Mouse (Mus musculus): ENCODE data around the gene Zfp617. TPM values are rescaled to one million over a fixed set of nuclear protein-coding genes. Genes with fewer than 3 reads are reported as not detected.
"Not testable (repeated sequence)": the region's sequence is repeated elsewhere in the genome, so short reads cannot be mapped to it uniquely, and the experiment has no call there.

The Zfp617 gene
- polyA plus RNA-seq, 1 experiment from 2014 or later: 7.6 TPM

DNA sequence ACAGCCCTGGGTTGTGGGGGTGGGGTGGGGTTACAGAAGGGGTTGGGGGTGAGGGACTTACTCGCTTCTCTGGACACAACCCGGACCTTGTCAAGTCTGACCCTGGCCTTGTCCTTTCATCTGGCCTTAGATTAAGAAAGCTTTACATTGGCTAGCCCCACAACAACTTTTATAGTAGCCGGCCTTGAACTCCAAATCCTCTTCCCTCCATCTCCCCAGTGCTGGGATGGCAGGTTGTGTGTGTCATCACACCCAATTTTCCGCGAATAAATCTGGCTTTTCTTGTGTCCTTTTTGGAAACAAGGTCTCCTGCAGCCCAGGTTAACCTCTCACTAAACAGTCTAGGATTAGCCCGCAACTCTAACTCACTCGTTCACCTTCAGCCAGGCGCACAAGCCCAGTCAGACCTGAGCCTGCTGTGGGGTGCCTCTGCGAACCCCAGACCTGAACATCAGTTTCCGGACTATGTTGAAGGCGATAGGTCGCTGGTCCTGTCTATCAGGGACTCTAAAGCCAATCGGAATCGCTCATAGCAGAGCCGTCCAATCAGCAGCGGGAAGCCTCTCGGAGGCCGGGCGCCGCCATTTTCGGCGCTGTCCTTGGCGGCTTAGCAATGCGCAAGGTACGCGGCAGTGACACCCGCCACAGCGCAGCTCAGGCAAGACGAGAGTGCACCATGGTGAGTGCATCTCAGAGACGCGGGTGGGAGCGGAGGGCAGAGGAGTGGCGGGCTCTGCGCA, 42.2 kb downstream of the Zfp617 start, which contains the start of gene Zfp961:
Gene Zfp961, plus strand, starts transcription at position 557 of the 740 bp plus-strand sequence.
- Histone ChIP-seq H3K27me3 (ENCODE audit: control insufficient read depth, insufficient read depth, low read depth, low read length) (no peaks in the 10 kb centered on the region), H3K9ac (ENCODE audit: low read depth, low read length) (peak within 1 kb of the TSS; percentile 89), H3K9me3 (replicated peaks; ENCODE audit: control insufficient read depth, low read length) (no peaks in the 10 kb centered on the region), H3K4me3 (ENCODE audit: low read depth, low read length) (peak within 1 kb of the TSS; percentile 88), H3K27ac (ENCODE audit: low read length) (peak within 1 kb of the TSS; percentile 77), H3K4me2 (ENCODE audit: low read depth, low read length) (peak within 1 kb of the TSS; percentile 86), H3K36me3 (ENCODE audit: control insufficient read depth, insufficient read depth) (peaks cover 3% of the 10 kb centered on the region; the same call in 1 of the 2 replicates), H3K4me1 (ENCODE audit: control insufficient read depth, low read depth, low read length) (peaks cover 13% of the 10 kb centered on the region)
- WGBS (ENCODE audit: insufficient replicate concordance): 4% methylated on average over 34 of the region's 34 CpGs
- ATAC-seq (ENCODE audit: low read depth): peak; percentile 100

DNA sequence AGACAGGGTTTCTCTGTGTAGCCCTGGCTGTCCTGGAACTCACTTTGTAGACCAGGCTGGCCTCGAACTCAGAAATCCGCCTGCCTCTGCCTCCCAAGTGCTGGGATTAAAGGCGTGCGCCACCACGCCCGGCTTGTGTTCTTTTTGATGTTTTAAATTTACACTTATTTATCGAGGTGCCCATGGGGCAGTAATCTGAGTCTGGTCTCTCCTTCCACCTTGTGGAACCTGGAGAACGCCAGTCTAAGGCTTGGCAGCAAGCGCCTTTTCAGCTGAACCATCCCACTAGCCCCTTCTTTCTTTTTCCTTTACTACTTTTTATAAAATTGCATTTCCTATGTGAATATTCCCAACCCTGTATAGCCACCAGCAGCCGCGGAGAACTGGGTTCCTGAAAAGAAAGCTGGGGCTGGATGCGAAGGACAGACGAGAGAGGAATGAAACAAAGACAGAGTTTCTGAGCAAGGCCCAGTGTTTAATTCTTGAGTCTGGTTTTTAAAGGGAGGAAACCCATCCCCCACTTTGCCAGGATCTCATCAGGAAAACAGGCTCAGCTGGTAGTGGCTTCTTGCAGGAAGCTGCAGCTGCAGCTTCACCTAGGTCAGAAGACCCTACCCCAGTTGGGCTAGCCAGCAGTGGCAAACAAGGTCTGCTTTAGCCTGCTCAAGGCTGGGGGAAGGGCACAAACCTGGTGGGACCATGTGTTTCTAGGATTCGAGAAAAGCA, 43.2 kb downstream of the Zfp617 start:
- Histone ChIP-seq H3K4me2 (ENCODE audit: low read depth, low read length) (peak overlapping the region; percentile 71), H3K4me1 (ENCODE audit: control insufficient read depth, low read depth, low read length) (peaks cover 13% of the 10 kb centered on the region), H3K27ac (ENCODE audit: low read length) (no peak overlapping the region), H3K9me3 (replicated peaks; ENCODE audit: control insufficient read depth, low read length) (no peaks in the 10 kb centered on the region), H3K27me3 (ENCODE audit: control insufficient read depth, insufficient read depth, low read depth, low read length) (no peaks in the 10 kb centered on the region), H3K36me3 (ENCODE audit: control insufficient read depth, insufficient read depth) (peaks cover 3% of the 10 kb centered on the region; the same call in 1 of the 2 replicates), H3K9ac (ENCODE audit: low read depth, low read length) (peak overlapping the region; percentile 89), H3K4me3 (ENCODE audit: low read depth, low read length) (peak overlapping the region; percentile 88)
- ATAC-seq (ENCODE audit: low read depth): no peak
- WGBS (ENCODE audit: insufficient replicate concordance): 18% methylated on average over 13 of the region's 14 CpGs

DNA sequence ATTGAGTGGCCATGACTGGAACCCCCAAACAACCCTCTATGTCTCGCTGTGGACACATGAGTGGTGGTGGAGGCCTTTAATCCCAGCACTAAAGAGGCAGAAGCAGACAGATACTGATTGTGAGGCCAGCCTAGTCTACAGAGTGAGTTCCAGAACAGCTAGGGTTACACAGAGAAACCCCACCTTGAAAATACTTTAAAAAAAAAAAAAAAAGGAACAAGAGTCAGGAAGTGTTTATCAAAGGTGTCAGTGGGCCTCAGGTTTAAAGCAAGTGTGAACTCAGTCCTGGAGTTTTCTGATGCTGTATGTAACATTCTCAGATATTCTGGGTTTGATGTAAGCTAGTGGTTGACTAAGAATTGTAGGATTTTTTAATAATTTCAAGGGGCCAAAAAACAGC, 44.1 kb downstream of the Zfp617 start:
- no peak overlapping the region for H3K9ac ChIP-seq (ENCODE audit: low read depth, low read length)
- H3K4me3 ChIP-seq (ENCODE audit: low read depth, low read length): no peak overlapping the region
- H3K27ac ChIP-seq (ENCODE audit: low read length): no peak overlapping the region
- 87% methylated on average over 1 of the region's 1 CpGs for WGBS (ENCODE audit: insufficient replicate concordance)
- H3K36me3 ChIP-seq (ENCODE audit: control insufficient read depth, insufficient read depth): peaks cover 3% of the 10 kb centered on the region; the same call in 1 of the 2 replicates
- no peaks in the 10 kb centered on the region for H3K9me3 ChIP-seq (replicated peaks; ENCODE audit: control insufficient read depth, low read length)
- H3K4me1 ChIP-seq (ENCODE audit: control insufficient read depth, low read depth, low read length): peaks cover 13% of the 10 kb centered on the region
- 0 out of 2 replicates have a peak overlapping the region, but pooled peaks have one; percentile 71 for H3K4me2 ChIP-seq (ENCODE audit: low read depth, low read length)
- H3K27me3 ChIP-seq (ENCODE audit: control insufficient read depth, insufficient read depth, low read depth, low read length): no peaks in the 10 kb centered on the region
- no peak for ATAC-seq (ENCODE audit: low read depth)

DNA sequence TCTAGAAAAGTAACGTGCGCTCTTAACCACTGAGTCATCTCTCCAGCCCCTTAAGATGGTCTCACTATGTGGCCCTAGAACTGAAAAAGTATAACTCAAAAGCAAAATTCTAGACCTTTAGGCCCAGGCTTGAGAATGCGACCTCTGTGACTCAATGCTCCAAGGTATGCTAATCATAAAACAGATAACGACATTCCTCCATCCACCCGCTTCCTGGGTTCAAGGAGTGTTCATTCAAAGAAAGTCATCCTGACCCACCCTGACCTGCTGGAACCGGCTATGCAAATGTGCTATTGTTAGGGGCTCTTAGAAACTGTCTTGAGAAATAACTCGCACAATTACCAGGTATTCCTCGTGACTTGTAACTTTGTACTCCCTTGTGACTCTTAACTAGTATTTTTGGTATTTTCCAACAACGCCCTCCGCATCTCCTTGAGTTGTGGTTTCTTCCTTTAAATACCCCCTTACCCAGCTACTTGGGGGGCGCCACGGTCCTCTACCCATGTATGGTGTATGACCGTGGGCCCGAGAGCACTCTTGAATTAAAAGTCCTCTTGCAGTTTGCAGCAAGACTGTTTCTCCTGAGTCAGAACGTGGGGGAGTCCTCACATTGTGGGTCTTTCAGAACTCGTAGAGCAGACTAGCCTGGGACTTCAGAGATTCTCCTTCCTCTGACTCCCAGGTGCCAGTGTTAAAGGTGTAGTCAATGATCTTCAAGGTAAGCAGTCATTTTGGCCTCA, 44.7 kb downstream of the Zfp617 start:
- 87% methylated on average over 16 of the region's 16 CpGs for WGBS (ENCODE audit: insufficient replicate concordance)
- peaks cover 13% of the 10 kb centered on the region for H3K4me1 ChIP-seq (ENCODE audit: control insufficient read depth, low read depth, low read length)

DNA sequence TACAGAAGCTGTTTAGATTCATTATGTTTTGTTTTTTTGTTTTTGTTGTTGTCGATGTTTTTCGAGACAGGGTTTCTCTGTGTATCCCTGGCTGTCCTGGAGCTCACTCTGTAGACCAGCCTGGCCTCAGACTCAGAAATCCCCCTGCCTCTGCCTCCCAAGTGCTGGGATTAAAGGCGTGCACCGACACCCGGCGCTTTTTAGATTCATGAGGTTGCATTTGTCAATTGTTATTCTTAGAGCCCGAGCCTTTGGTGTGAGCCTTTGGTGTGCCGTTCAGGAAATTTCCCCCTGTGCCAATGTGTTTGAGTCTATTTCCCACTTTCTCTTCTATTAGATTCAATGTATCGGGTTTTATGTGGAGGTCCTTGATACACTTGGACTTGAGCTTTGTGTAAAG, 46.2 kb downstream of the Zfp617 start:
- Histone ChIP-seq H3K4me2 (ENCODE audit: low read depth, low read length) (no peak overlapping the region), H3K27ac (ENCODE audit: low read length) (no peak overlapping the region), H3K4me3 (ENCODE audit: low read depth, low read length) (no peak overlapping the region), H3K9ac (ENCODE audit: low read depth, low read length) (no peak overlapping the region), H3K4me1 (ENCODE audit: control insufficient read depth, low read depth, low read length) (peaks cover 13% of the 10 kb centered on the region), H3K36me3 (ENCODE audit: control insufficient read depth, insufficient read depth) (peaks cover 3% of the 10 kb centered on the region; the same call in 1 of the 2 replicates), H3K9me3 (replicated peaks; ENCODE audit: control insufficient read depth, low read length) (no peaks in the 10 kb centered on the region), H3K27me3 (ENCODE audit: control insufficient read depth, insufficient read depth, low read depth, low read length) (no peaks in the 10 kb centered on the region)
- WGBS (ENCODE audit: insufficient replicate concordance): 85% methylated on average over 9 of the region's 9 CpGs
- ATAC-seq (ENCODE audit: low read depth): no peak

More for the DNA sequence above, 44.7 kb downstream of the Zfp617 start:
- not testable (repeated sequence) for H3K27ac ChIP-seq (ENCODE audit: low read length); H3K4me2 ChIP-seq (ENCODE audit: low read depth, low read length); H3K9ac ChIP-seq (ENCODE audit: low read depth, low read length); H3K36me3 ChIP-seq (ENCODE audit: control insufficient read depth, insufficient read depth); H3K4me3 ChIP-seq (ENCODE audit: low read depth, low read length); ATAC-seq (ENCODE audit: low read depth); H3K9me3 ChIP-seq (replicated peaks; ENCODE audit: control insufficient read depth, low read length); H3K27me3 ChIP-seq (ENCODE audit: control insufficient read depth, insufficient read depth, low read depth, low read length)

DNA sequence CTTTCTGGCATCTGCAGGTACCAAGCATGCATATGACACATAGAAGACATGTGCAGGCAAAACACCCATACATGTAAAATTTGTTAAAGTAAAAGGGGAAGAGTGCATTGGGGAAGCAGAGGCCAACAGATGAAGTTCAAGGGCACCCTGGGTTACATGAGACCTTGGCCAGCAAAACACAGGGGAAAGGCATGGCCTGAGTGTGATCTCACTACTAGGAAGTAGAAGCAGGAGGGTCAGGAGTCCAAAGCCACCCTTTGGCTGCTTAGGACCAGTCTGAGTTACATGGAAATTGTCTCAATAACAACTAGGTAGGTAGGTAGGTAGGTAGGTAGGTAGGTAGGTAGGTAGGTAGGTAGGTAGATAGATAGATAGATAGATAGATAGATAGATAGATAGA, 52.0 kb downstream of the Zfp617 start:
- Histone ChIP-seq H3K27ac (ENCODE audit: low read length) (no peak overlapping the region), H3K4me2 (ENCODE audit: low read depth, low read length) (no peak overlapping the region), H3K4me1 (ENCODE audit: control insufficient read depth, low read depth, low read length) (no peaks in the 10 kb centered on the region), H3K27me3 (ENCODE audit: control insufficient read depth, insufficient read depth, low read depth, low read length) (no peaks in the 10 kb centered on the region), H3K9me3 (replicated peaks; ENCODE audit: control insufficient read depth, low read length) (no peaks in the 10 kb centered on the region), H3K4me3 (ENCODE audit: low read depth, low read length) (no peak overlapping the region), H3K9ac (ENCODE audit: low read depth, low read length) (no peak overlapping the region), H3K36me3 (ENCODE audit: control insufficient read depth, insufficient read depth) (peaks cover 6% of the 10 kb centered on the region)
- no peak for ATAC-seq (ENCODE audit: low read depth)

DNA sequence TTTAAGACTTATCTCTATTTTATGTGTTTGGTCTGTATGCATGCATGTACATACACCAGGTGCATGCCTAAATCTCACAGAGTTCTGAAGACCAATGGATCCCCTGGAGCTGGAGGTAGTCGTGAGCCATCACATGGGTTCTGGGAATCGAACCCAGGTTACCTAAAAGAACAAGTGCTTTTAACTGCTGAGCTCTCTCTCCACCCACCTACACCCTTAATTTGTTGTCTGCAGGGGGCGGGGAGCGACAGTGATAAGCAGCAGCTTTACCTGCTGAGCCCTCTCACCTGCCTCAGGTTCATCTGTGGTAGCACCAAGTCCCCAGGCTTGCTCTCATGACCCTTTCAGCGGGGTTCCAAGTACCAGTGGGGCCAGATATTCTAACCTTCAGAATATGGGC, 53.4 kb downstream of the Zfp617 start:
- Histone ChIP-seq H3K4me1 (ENCODE audit: control insufficient read depth, low read depth, low read length) (no peaks in the 10 kb centered on the region), H3K27ac (ENCODE audit: low read length) (no peak overlapping the region), H3K4me2 (ENCODE audit: low read depth, low read length) (no peak overlapping the region), H3K9me3 (replicated peaks; ENCODE audit: control insufficient read depth, low read length) (no peaks in the 10 kb centered on the region; the same call in 1 of the 2 replicates), H3K27me3 (ENCODE audit: control insufficient read depth, insufficient read depth, low read depth, low read length) (no peaks in the 10 kb centered on the region), H3K4me3 (ENCODE audit: low read depth, low read length) (no peak overlapping the region), H3K9ac (ENCODE audit: low read depth, low read length) (no peak overlapping the region), H3K36me3 (ENCODE audit: control insufficient read depth, insufficient read depth) (peaks cover 19% of the 10 kb centered on the region)
- no peak for ATAC-seq (ENCODE audit: low read depth)
- WGBS (ENCODE audit: insufficient replicate concordance): 70% methylated on average over 5 of the region's 5 CpGs

DNA sequence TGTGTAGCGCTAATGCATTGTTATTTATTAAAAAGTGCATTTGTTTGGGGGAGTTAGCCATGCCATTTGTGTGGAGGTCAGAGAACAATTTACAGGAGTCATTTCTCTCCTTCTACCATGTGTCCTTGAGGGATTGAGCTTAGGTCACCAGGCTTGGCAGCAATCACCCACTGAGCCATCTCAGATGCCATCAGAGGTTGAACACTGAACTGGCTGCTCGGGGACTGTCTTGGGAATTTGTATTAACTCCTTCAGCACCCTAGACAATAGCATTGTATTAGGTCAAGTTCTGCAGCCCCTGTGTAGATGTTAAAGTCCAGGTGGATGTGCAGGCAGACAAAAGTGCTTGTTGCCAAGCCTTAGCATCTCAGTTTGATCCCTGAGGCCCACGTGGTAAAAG, 55.6 kb downstream of the Zfp617 start:
- Histone ChIP-seq H3K36me3 (ENCODE audit: control insufficient read depth, insufficient read depth) (peaks cover 34% of the 10 kb centered on the region), H3K4me2 (ENCODE audit: low read depth, low read length) (no peak overlapping the region), H3K27ac (ENCODE audit: low read length) (no peak overlapping the region), H3K9me3 (replicated peaks; ENCODE audit: control insufficient read depth, low read length) (no peaks in the 10 kb centered on the region; the same call in 1 of the 2 replicates), H3K27me3 (ENCODE audit: control insufficient read depth, insufficient read depth, low read depth, low read length) (no peaks in the 10 kb centered on the region), H3K4me1 (ENCODE audit: control insufficient read depth, low read depth, low read length) (no peaks in the 10 kb centered on the region), H3K9ac (ENCODE audit: low read depth, low read length) (no peak overlapping the region), H3K4me3 (ENCODE audit: low read depth, low read length) (no peak overlapping the region)
- no peak for ATAC-seq (ENCODE audit: low read depth)
- 67% methylated on average over 3 of the region's 3 CpGs for WGBS (ENCODE audit: insufficient replicate concordance)
